Mouse (Mus musculus): ENCODE data around the gene 6330403K07Rik. TPM values are rescaled to one million over a fixed set of nuclear protein-coding genes. Genes with fewer than 3 reads are reported as not detected.

6330403K07Rik gene
- polyA plus RNA-seq (2012; rRNA removed), result 2.2 and 4.3 TPM in 2 replicates

GRCm38 (mm10) chr11:71033163-71033761, at the start of gene 6330403K07Rik:
TSS of gene 6330403K07Rik (minus strand) at chr11:71033513.
- no peak for DNase-seq (ENCODE audit: low read depth)

DNA sequence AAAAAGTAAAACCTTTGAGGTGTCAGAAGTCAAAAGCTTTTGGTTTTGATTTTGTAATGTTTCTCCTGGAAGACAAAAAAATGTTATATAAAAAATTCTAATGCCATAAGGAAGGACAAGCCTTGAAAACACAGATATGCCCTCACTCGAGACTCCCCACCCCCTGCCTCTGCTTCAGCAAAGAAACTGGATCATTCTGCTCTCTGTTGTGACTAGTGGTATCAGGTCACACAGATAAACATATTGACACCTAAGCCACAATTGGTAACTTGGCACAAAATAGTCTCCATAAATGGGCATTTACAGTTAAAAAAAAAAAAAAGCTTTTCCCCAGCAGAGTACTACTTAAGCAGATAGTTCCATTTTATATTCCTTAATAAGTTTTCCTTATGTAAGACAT, 43.0 kb upstream of the 6330403K07Rik start:
- DNase-seq (ENCODE audit: low read depth), result no peak

- DNase-seq (ENCODE audit: low read depth), result no peak
Observed at GRCm38 (mm10) chr11:71052554-71052953, 19.2 kb upstream of the 6330403K07Rik start.

DNA sequence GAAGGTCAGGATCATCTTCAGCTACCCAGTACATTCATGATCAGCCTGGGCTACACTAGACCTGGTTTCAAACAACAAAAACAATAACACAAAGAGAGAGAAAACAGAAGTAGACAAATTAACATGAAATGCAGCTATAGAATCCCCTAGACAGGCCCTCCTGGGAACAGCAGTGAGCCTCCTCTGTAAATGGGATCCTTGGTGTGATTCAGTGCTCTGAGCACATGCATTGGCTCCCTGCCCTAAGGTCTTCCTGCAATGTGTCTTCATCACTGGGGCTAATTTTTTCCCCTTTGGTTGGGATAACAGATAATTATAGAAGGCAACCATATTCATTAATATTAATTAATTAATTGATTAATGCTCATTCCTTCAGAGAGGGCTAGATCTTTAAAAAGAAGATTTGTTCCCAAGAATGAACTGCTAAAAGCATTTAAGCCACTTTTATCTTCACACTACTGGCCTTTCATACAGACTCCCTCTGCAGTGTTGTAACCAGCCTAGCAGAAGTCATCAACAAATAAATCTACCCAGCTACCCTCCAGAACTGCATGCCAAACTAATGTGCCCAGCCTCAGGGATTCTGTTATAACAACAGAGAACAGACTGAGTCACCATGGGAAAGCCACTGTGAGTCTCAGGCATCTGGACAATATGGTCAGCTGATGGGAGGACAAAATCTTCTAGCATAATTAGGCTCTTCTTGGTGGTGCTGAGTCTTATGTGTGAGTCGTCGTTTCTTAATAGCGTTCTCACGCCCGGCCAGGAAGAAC, 6.4 kb upstream of the 6330403K07Rik start:
- DNase-seq (ENCODE audit: low read depth), result no peak

DNA sequence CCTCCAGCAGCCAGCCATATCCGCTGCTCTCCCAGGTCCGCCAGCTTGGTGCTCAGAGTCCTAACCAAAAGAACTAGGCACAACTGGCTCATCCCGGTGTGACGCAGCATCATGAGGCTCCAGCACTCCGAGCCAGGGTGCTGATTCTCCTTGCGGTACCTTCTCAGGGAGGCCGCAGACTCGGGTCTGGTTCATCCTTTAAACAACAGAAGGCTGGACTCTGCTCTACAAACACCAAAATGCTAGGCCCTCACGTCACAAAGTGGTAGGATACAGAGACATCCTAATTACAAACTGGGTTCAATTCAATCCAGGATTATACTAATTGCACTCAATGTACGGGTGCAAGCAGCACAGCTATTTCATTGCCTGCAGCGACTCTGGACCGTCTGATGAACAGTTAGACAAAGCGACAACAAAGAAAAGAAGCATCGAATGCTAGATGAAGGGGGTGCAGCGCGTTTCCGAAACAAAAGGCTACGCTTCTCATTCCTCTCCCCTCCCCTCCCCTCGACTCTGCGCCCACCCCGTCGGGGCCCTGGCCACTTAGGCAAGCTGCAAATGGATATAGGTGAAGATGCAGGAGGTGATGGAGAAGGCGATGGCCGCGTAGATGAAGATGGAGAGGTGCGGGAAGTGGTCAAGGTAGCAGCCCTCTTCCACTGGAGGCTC, 686 bp downstream of the 6330403K07Rik start:
- no peak for DNase-seq (ENCODE audit: low read depth)

DNA sequence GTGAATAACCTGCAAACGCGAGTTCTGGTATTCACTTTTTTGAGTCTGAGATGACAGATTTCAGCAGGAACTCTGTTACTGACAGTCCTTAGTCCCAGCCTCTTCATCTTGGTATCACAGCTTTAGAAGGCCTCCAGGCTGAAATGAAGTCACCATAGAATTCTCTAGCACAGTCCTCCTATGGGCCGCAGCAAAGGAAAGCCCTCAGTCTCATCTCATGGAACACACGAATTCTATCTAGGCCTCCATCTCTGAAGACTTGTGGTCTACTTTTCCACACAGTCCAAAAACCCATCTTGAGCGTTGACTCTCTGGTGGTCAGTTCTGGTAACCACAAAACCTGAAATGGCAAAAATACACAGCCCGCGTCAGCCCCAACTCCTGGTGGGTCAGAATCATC, 1.2 kb downstream of the 6330403K07Rik start:
- DNase-seq (ENCODE audit: low read depth), result no peak

- DNase-seq (ENCODE audit: low read depth), result no peak
Observed at GRCm38 (mm10) chr11:71029403-71030118, 3.8 kb downstream of the 6330403K07Rik start.

DNA sequence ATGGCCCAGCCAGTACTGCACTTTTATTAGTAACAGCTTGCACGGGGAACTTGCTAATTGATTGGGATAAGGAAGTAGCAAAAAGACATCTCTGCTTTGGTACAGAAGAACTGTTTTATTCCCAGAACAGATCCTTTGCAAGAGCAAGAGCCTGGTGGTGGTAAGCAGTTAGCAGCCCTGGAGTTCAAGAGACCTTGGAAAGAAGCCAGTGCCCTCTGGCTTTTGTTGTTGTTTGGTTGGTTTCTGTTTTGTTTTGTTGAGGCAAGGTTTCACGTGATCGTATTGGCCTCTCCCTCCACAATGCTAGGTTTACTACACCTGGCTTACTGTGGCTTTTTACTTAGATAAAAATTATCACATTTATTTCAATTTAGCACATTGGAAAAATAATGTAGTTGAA, 5.0 kb downstream of the 6330403K07Rik start:
- DNase-seq (ENCODE audit: low read depth), result no peak

DNA sequence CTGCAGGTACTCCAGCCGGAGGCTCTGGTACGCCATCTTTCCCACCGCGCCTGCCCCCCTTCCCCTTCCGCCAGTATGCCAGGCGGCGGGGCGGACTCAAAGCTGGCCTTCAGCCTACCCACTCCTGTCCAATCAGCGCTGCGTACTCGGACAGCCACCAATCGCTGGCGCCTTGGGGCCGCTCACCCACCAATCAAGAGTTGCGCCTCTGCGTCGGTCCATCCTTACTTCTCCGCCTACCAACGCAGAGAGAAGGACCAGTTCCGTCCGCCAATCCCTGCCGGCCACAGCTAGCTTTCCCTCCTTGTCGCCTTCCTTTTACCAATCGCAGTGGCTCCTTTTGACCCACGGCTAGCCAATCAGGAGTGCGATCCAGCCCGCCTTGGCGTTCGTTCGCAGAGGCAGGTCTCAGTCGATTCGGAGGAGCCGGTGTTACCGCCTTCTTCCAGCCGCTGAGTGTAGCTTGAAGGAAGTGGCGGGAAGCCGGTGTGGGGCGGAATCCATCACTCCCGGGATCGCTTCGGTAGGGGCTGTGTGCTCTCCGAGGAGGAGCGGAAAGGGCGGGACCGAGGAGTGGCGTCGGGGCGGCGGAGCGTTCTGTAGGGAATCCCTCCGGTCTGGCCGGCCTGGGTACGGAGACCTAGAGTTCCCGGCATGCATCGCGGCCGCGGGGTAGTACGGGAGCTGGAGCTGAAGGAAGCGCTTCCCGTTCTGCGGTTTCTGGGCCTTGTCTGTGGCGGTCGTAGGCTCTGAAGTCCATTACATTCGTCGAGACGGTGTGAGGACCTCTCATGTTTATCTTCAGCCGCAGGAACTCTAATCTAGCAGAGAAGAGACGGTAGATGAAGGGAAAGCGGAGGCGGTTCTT, 13.9 kb downstream of the 6330403K07Rik start, which contains the start of the genes Mis12 and Derl2:
Gene Mis12 (plus strand): TSS at position 411 of the 868 bp plus-strand sequence.
Gene Derl2 (minus strand): TSS at position 641 of the 868 bp plus-strand sequence.
- peak; percentile 93 for DNase-seq (ENCODE audit: low read depth)

DNA sequence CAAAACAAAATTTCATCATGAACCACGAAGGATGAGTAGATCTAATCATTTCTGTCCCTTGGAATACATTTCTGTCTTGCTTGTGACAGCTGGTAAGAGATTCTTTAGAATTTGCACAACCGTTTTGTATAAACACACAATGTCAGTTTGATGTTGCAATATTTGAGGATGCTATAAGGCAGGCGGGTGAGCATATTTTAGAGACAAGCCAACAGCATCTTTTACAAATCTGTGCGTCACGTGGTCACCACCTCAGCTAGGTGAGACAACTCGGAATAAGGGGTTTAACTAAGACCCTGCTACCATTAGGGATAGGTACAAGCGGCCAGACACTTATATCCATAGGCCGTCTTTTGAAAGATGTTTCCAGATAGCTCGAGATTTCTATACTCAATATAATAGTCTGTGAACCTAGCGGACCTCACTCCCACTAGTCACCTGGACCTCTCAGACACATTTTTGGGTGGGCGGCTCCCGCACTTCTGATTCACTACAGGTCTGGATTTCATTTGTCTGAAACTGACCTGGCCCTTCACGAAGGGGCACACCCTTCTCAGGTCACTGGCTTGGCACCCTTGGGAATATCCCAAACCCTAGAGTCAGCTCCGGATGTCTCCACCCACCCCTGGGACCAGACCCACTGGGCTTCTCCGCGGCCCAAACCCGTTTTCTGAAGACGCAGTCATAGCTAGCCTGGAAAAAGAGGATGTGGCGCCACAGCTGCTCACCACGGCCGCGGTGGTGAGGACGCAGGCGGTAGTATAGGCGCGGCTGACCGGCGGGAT, 14.7 kb downstream of the 6330403K07Rik start:
- no peak for DNase-seq (ENCODE audit: low read depth)

DNA sequence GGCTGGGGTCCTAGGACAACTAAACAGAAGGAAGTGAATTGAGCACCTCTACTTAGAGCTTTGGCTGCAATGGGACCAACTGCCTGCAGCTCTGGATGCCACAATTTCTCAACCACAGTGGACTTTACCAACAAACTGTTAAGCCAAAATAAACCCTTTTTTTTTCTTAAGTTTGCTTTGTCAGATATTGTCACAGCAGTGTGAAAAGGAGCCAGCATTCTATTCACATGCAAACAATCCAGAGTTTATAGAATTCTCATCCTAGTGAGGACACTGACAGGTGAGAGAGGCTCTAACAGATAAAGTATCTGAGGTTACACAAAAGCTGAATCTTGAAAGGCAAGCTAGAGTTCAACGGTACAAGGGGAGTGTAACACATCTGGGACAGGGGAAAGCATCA, 16.3 kb downstream of the 6330403K07Rik start:
- no peak for DNase-seq (ENCODE audit: low read depth)

DNA sequence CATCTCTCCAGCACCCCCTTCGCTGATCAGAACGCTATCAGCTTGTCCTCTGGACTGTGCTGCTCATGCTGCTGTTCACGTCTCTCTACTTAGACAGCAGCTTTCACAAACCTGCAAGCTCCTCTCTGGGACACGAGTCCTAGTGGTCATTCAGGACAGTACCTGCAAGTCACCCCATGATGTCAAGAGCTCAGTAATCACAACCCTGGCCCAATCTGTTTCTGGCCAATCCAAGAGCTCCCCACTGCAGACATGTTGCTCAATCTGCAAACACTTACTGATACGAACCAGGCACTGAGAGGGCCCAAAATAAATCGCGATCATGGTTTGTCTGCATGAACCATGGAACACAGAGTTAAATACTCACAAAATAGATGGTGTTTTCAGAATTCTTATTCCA, 20.6 kb downstream of the 6330403K07Rik start:
- DNase-seq (ENCODE audit: low read depth), result no peak

DNA sequence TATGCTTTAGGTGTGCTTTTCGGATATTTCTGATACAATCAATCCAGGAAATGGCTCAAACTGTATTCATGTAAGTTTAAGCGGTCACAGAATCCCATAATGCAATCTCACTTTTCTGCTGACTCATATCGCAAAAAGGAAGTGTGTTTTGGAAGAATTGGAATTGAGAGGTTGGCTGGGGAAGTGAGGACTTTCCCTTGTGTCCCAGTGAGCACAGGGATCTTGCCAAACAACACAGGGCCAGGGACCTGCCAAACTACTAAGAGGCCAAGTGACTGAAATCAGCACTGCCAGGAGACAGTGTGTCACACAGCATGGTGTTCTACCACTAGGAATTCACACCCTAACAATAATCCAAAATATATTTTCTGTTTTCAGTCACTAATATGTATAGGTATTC, 25.0 kb downstream of the 6330403K07Rik start:
- no peak for DNase-seq (ENCODE audit: low read depth)

DNA sequence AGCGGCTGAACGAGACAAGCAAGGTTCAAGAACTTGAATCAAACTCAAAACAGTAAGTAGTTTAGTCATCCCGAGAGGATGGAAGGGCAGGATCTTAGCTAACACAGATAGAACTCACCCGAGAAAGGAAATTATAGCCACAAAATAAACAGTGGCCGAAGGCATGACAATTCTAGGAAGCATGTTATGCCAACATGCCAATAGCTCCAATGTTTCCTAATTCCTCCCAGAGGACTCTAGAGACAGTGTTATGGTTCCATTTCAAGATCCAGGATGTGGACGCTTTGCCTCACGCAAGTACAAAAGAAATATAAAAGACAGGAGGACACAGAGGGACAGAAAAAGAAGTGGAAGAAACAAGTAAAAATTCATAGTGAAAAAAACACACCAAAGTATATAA, 25.5 kb downstream of the 6330403K07Rik start:
- DNase-seq (ENCODE audit: low read depth), result no peak

- DNase-seq (ENCODE audit: low read depth), result no peak
Observed at GRCm38 (mm10) chr11:71007026-71007425, 26.3 kb downstream of the 6330403K07Rik start.

DNA sequence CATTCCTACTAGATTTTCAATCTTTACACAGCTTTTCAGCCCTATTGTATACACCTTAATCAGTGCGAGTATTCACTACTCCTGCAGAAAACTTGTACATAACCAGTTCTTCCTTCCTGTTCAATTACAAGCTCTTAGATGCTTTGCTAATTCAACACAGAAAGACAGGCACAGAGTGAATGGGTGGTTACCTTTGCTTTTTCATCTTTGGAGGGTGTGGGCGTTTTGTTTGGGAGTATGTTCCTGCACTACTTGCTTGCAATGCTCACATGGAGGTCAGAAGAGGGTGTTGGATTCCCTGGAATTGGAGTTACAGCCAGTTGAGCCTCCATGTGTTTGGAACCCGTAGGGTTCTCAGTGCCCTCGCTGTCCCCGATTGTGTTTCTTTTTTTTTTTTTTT, 28.3 kb downstream of the 6330403K07Rik start:
- no peak for DNase-seq (ENCODE audit: low read depth)

DNA sequence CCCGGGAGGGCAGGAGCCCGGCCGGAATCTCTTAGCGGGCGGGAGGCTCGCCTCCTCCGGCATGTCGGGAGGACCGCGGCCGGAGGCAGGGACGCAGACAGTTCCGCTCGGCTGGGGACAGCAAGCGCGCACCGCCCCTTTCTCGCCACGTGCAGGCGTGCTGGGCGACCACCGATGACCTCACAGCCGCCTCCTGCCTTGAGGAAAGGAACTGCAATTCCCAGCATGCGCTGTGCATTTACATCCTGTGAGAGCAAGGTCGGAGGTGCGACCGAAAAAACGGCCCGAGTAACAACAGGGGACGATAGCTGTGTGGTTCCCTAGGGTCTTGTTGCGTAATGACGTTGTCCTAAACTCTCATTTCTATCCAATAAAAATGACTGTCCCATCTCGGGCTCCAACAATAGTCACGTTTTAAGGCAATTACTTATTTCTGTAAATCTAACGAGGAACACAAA, 29.0 kb downstream of the 6330403K07Rik start, which contains the start of gene Dhx33:
Gene Dhx33 (minus strand): TSS at position 122 of the 458 bp plus-strand sequence.
- DNase-seq (ENCODE audit: low read depth), result peak; percentile 66

DNA sequence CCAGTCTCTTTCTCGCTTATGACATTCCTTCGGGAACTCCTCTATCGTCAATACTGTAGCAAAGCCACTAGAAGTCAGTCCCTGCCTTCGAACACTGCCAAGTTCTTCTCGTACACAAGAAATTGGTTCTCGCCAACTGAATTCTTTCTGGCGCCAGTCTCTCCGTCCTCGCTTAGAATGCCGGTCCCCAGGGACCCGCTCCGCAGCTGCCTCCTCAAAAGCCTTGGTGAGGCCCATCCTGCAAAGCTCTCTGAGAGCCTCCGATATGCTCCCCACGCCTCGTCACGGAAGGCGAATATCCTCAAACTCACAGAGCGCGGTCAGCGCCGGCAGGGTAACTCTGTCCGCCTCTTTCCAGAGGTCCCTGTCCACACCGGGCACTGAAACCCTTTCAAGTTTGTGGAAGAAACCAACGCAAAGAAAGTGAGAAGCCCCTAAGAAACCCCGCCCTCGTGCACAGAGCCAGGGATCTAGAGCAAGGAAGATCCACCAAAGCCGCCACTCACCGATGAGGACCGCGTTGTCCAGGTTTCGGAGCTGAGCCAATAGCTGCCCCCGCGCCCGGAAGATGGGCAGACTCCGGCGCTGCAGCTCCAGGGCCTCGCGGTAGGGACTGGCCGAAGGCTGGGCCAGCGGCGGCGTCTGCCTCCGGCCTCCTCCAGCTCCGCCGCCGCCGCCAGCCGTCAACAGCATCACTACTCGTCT, 29.6 kb downstream of the 6330403K07Rik start:
- DNase-seq (ENCODE audit: low read depth), result no peak

- DNase-seq (ENCODE audit: low read depth), result no peak
Observed at GRCm38 (mm10) chr11:71001167-71001566, 32.1 kb downstream of the 6330403K07Rik start.

Data from gonadal fat pad, adult 2 months (tissue).